ENCODE assay signal across 9 mouse cellular contexts in genomic region chr5:138990659-138991380, GRCm38 (mm10). TPM values are rescaled to one million over a fixed set of nuclear protein-coding genes. Genes with fewer than 3 reads are reported as not detected.
DNase-seq lines count a peak whose midpoint lies in the region; ATAC-seq and TF ChIP-seq lines count a peak whose summit lies in the region.
"Had no signal": no experiment of that assay in that cellular context is flagged by ENCODE, and none has a peak within 500 bp of the region (broad histone marks: within the 10 kb centered on the region; RNA-seq: fewer than 3 reads in every experiment).

No protein-coding gene starts in this region.

- TF ChIP-seq CTCF in liver, postnatal 0 days (IDR thresholded peaks at IDR 0.05; ENCODE audit: low read depth) = no peak

- no peak overlapping the region for H3K9ac ChIP-seq in liver, postnatal 0 days (replicated peaks)
- H3K9ac ChIP-seq in liver, embryonic 12.5 days = no peak overlapping the region
- H3K9ac ChIP-seq in midbrain, embryonic 13.5 days (replicated peaks) = no peak overlapping the region
- H3K9ac ChIP-seq: forebrain, embryonic 13.5 days had no signal

- ATAC-seq in liver, postnatal 0 days = peak; percentile 62
- no peak for ATAC-seq in liver, embryonic 12.5 days
- ATAC-seq in midbrain, embryonic 13.5 days = no peak
- ATAC-seq: forebrain, embryonic 13.5 days had no signal

- H3K36me3 ChIP-seq in liver, postnatal 0 days (replicated peaks; ENCODE audit: insufficient read depth, low read length) = no peaks in the 10 kb centered on the region
- H3K36me3 ChIP-seq in liver, embryonic 12.5 days = no peaks in the 10 kb centered on the region
- H3K36me3 ChIP-seq in midbrain, embryonic 13.5 days = no peaks in the 10 kb centered on the region

- no peak overlapping the region for H3K4me3 ChIP-seq in liver, postnatal 0 days (ENCODE audit: low read depth, low read length)
- no peak overlapping the region for H3K4me3 ChIP-seq in liver, embryonic 12.5 days
- no peak overlapping the region for H3K4me3 ChIP-seq in midbrain, embryonic 13.5 days (replicated peaks)
- H3K4me3 ChIP-seq: forebrain, embryonic 13.5 days had no signal

- no peaks in the 10 kb centered on the region for H3K9me3 ChIP-seq in liver, postnatal 0 days (ENCODE audit: low read length)
- no peaks in the 10 kb centered on the region for H3K9me3 ChIP-seq in liver, embryonic 12.5 days (replicated peaks)
- no peaks in the 10 kb centered on the region for H3K9me3 ChIP-seq in midbrain, embryonic 13.5 days
- H3K9me3 ChIP-seq: forebrain, embryonic 13.5 days had no signal

- peak; percentile 73 for DNase-seq in liver, postnatal 0 days
- peak; percentile 66 to 79 for DNase-seq in adrenal gland, postnatal 36 days
- DNase-seq in heart, postnatal 10 days = peak; percentile 56
- DNase-seq in lung, postnatal 36 days = peak; percentile 90
- no peak for DNase-seq in embryo, embryonic 11 days
- DNase-seq in left cerebral cortex, postnatal 25 days (ENCODE audit: low spot score in 2 of 2) = no peak

- H3K4me1 ChIP-seq in liver, postnatal 0 days (ENCODE audit: insufficient read depth) = peaks cover 13% of the 10 kb centered on the region
- H3K4me1 ChIP-seq in liver, embryonic 12.5 days = peaks cover 12% of the 10 kb centered on the region; the same call in 1 of the 2 replicates
- H3K4me1 ChIP-seq in midbrain, embryonic 13.5 days (replicated peaks) = peaks cover 43% of the 10 kb centered on the region

- intact Hi-C loops in heart, postnatal 10 days (cut with DNase I) = no loop called here
- intact Hi-C loops in left cerebral cortex, postnatal 25 days (cut with DNase I) = no loop called here

- H3K27ac ChIP-seq in liver, postnatal 0 days (ENCODE audit: low read depth) = no peak overlapping the region
- H3K27ac ChIP-seq in liver, embryonic 12.5 days = no peak overlapping the region
- no peak overlapping the region for H3K27ac ChIP-seq in midbrain, embryonic 13.5 days
- H3K27ac ChIP-seq: forebrain, embryonic 13.5 days had no signal

- 52% methylated on average over 7 of the region's 7 CpGs for WGBS in liver, postnatal 0 days (ENCODE audit: insufficient replicate concordance)
- WGBS in liver, embryonic 12.5 days (ENCODE audit: insufficient replicate concordance) = 56% methylated on average over 7 of the region's 7 CpGs
- 70% methylated on average over 7 of the region's 7 CpGs for WGBS in midbrain, embryonic 13.5 days

- TF ChIP-seq EP300 in liver, postnatal 0 days (IDR thresholded peaks at IDR 0.05; ENCODE audit: low read depth) = no peak

- peaks cover 45% of the 10 kb centered on the region for H3K27me3 ChIP-seq in liver, postnatal 0 days (ENCODE audit: insufficient read depth, low read length)
- peaks cover 82% of the 10 kb centered on the region for H3K27me3 ChIP-seq in liver, embryonic 12.5 days (replicated peaks)
- peaks cover 53% of the 10 kb centered on the region for H3K27me3 ChIP-seq in midbrain, embryonic 13.5 days

- H3K4me2 ChIP-seq in liver, postnatal 0 days (ENCODE audit: low read depth, low read length) = no peak overlapping the region
- no peak overlapping the region for H3K4me2 ChIP-seq in liver, embryonic 12.5 days
- no peak overlapping the region for H3K4me2 ChIP-seq in midbrain, embryonic 13.5 days (replicated peaks)
- H3K4me2 ChIP-seq: forebrain, embryonic 13.5 days had no signal

RNA-seq across cellular contexts. Expression of gene Pdgfa, which starts 6.3 kb away (rescaled TPM):
- 2.5 and 2.9 TPM in 2 replicates for polyA plus RNA-seq in liver, postnatal 0 days (2015; fragmentation: Nextera tagmentation; extraction: Ambion mirVana)
- polyA plus RNA-seq in liver, embryonic 12.5 days (2016; fragmentation: Nextera tagmentation; extraction: Ambion mirVana) = 1.9 and 2.8 TPM in 2 replicates
- 10 to 100 TPM; 31.1 to 34.3 TPM for total RNA-seq in adrenal gland, postnatal 36 days (2021)
- total RNA-seq in heart, postnatal 10 days (2021) = 10 to 100 TPM; 34.1 to 45.2 TPM
- 7.5 and 8.3 TPM in 2 replicates for polyA plus RNA-seq in midbrain, embryonic 13.5 days (2015; fragmentation: Nextera tagmentation; extraction: Ambion mirVana)
- 10 to 100 TPM; 52.5 to 54.9 TPM for total RNA-seq in left cerebral cortex, postnatal 25 days (2021)

Comparison
In these comparisons a context has a peak if more than half of its experiments do, and no peak if none do; other contexts are left out.
1. DNase-seq: peak in liver, postnatal 0 days (single experiment), adrenal gland, postnatal 36 days (2 of 2), heart, postnatal 10 days (2 of 2) and lung, postnatal 36 days (single experiment); none in embryo, embryonic 11 days (single experiment) and left cerebral cortex, postnatal 25 days (0 of 2).